Mouse (Mus musculus) activated CD4-positive, CD25-positive, alpha-beta regulatory T cell, adult 4 months (primary cell): Measurements from ENCODE around the gene Lmna. TPM values are rescaled to one million over a fixed set of nuclear protein-coding genes. Genes with fewer than 3 reads are reported as not detected.

Source experiments
- ATAC-seq: one replicate; pipeline ENCODE4 v1.8.0; 2017
- polyA plus RNA-seq, 2 experiments: library from polyadenylated mRNA; unstranded; fragments of 100-300 nt; shearing (Covaris generic); gene quantifications; one replicate each; pipeline ENCODE4 v1.2.1; 2017

The Lmna gene
- 1 to 10 TPM; 4.6 to 6.4 TPM for polyA plus RNA-seq

DNA sequence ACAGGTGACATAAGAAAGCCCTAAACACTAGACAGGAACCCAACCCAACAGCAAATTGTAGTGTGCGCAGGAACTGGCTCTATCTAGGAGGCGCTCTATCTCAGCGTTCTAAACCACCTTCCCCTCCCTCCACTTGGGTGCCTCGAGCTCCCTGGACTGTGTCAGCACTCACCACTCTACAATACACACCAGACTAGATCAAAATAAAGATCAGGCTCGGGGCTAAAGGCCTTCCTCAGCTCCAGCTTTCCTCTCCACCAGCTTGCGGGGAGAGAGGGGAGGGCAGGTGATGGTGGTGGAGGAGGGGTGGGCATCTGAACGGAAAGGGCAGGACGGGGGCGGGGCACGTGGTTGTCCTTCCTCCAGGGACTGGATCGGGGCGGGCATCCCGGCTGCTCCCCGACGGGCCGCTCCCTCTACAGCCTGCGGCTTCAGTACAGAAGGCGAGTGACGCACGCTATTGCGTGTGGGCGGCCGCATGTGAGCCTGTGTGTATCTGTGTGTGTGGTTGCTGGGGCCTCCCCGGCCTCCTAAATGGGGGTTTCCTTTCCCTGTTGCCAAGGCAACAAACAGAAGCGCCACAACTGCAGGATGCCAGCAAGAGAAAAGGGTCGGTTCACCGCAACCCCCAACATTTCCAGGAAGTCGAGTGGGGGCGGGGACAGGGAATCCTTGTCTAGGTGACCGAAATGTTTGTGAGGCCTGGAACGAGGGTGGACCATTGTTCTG, at the start of gene Lmna:
Gene Lmna, minus strand, starts transcription at position 265 of the 729 bp plus-strand sequence.
- ATAC-seq, result peak; percentile 91

DNA sequence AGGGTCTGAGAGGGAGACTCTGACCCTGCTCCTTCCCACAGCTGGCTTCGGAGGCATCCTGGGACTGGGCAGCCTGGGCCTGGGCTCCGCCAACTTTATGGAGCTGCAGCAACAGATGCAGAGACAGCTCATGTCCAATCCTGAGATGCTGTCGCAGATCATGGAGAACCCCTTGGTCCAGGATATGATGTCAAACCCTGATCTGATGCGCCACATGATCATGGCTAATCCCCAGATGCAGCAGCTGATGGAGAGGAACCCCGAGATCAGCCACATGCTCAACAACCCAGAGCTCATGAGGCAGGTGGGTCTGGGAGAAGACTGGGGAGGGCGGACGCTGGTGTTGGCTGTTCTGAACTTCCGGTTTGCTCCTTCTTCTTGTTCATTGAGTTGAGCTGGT, 46.9 kb upstream of the Lmna start:
- no peak for ATAC-seq

GRCm38 (mm10) chr3:88555731-88556130, 46.0 kb upstream of the Lmna start:
- ATAC-seq, result no peak

- no peak for ATAC-seq
These were observed 45.4 kb upstream of the Lmna start for GRCm38 (mm10) chr3:88555069-88555605.

GRCm38 (mm10) chr3:88553880-88554586, 44.3 kb upstream of the Lmna start:
- no peak for ATAC-seq

- peak; percentile 70 for ATAC-seq
These were observed 43.7 kb upstream of the Lmna start, which contains the start of gene Ubqln4 for GRCm38 (mm10) chr3:88553525-88553879. Gene Ubqln4, plus strand, starts transcription at chr3:88553758.

DNA sequence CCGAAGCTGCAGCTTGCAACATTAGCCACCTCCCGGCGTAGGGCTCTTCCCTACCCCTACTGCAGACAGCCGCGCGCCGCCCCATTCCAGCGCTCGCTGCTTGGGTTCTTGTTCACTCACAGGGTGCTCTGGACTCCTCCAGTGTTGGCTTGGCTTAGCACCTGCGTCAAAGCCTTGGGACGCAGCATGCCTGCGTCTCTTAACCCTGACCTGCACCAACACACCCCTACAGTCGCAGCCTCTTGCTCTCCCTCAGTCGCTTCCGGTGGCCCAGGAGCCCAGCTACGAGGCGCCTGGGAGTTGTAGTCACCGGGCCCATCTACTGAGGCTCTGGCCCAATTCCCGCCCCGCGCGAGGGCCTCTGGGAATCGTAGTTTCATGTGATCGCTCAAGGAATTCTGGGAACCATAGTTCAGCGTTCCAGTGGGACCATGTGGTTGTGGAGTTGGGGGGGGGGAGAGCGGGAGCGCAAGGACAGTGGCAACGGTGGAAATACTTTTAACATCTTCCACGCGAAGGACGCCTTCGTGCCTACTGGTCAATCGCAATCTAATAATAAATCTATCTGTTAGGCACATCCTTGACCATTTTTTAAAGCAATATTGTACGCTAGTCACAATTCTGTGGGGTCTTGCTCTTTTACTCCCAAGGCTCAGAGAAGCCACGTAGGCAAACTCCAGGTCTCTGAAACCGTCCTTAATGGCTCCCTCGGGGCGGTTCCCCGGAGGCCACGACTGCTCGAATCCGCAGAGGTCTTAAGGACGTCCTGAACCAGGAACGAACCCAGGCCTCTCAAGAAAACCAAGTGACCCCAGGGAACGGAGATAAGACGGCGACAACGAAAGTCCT, 43.1 kb upstream of the Lmna start, which contains the start of gene Lamtor2:
Gene Lamtor2, minus strand, starts transcription at position 399 of the 849 bp plus-strand sequence.
- peak; percentile 82 for ATAC-seq

DNA sequence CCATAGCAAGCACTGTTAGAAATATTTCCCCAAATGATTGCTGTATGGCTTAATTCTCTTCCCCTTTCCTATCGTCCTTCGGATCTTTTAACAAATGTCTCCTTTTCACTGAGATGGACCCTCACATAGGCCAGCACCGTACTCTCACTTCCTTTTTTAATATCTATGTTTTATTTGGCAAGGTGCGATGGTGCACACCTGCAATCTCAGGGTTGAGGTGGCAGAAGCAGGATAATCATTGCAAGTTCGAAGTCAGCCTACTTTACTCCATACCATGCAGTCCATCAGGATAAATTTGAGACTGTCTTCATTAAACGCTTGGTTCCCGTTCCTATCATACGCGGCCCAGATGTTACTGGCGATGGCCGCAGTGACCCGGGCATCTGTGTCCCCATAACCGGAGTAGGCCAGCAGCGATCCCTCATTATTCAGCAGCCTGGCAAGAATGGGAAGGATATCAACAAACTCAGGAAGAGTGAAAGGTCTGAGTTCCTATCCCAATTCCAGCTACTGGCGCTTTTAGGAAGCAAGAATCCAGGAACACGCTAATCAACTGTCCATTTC, 42.4 kb upstream of the Lmna start:
- ATAC-seq, result no peak

- ATAC-seq, result no peak
These were observed 41.8 kb upstream of the Lmna start for GRCm38 (mm10) chr3:88551586-88551985.

DNA sequence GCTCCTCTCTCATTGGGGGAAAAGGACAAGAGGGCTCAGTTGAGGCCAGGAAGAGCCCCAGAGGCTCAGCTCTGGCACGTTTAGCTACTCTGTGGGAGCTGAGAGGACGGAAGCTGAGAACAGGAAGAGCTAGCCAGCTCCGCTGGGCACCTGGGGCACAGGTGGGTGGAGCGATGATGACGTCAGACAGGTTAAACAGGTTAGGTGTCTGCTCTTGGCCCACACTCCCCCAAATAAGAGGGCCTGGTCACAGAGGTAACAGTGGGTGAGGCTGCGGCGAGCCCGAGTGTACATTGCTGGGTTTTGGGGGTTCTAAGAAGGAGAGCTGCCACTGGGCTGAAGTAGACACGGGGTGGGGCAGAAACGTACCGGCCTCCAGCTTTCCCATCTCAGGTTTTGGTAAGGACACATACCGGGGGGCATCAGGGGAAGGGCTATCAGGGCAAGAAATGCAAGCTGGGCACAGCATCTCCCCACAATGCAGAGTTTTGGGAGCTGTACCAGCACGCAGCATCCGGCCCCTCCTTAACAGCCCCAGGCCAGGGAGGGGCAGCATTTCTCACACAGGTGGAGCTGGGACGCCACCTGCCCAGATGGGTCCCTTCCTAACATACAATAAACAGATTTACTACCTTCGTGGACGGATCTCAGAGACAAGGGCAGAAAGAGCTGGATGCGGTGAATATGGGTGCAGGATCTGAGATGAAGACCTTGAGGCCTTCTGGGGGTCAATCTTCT, 38.6 kb upstream of the Lmna start, which contains the start of gene Rab25:
Gene Rab25, minus strand, starts transcription at position 121 of the 738 bp plus-strand sequence.
- ATAC-seq, result no peak

DNA sequence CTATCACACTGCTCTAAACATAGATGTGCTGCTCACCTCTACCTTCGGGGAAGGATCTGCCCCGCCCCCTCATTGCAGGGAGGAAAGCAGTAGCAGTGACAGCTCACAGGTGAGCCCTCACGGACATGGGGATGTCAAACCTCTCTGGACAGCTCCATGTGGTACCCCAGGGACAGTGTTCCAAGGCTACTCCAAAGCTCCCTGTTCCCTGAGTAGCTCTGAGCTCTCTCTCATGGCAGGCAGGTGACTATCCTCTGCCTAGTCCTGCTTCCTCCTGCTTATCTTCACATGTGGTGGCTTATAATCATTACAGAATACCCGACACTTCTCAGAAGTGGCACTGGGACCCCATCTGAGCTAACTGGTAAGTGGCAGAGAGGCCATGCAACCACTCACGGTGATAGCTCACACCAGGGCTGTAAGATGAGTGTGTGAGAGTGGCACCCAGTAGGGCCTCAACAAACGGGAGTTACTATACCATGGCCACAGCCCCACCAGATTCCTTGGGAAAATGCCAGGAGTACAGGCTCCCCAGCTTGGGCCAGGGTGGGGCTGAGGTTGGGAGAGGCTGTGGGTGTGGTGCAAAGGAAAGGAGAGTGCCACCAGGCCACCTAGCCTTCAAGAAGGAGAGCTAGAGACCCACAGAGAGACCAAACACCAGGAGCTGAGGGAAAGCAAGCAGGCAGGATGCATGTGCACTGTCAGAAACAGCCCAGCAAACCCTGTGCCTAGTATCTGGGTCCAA, 37.1 kb upstream of the Lmna start:
- ATAC-seq, result no peak

GRCm38 (mm10) chr3:88544955-88545591, 35.3 kb upstream of the Lmna start:
- no peak for ATAC-seq

DNA sequence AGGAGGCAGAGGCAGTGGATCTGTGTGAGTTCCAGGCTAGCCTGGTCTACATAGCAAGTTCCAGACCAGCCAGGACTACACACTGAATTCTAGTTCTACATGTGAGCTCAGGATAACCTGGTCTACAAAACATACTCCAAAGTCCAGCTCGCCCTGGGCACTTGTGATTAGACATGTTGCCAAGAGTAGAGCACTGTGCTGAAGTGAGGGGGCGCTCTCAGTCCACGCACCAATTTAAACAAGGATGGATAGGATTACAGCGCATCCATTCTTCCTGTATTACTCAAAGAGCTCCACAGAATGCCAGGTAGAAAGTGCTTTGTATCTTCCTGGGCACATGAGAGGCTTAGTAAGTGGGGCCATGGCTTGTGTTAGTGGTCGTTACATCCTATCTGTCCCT, 34.8 kb upstream of the Lmna start:
- ATAC-seq, result no peak

DNA sequence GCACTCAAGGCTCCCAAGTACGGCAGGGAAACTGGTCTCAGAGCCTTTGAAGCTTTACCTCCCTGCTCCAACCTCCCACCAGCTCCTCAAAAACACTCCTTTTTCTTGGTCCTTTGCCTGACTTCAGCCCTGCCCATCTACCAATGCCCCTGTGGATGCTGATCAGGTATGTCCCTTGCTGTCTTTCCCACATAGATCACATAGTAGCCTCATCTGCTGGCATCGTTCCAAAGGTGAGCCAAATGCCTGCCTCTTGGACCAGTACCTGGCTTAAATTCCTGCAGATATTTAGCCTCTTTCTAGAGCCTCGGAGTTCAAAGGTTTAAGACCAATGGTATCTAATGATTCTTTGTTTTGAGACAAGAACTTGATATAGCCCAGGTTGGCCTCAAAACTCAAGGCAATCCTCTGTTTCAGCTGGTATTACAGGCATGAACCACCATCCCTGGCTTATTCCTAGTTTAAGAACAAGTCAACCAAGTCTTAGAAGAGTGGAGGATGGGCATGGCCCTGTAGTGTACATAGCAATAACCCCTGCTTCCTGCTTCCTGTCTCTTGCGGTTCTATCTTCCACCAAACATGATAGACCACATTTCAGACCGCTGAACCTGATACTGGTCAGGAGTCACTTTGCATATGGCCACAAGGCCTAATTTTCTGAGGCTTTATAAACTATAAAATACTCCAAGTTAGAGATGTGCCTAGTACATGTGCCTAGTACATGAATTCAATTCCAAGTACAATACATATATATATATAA, 34.1 kb upstream of the Lmna start:
- peak; percentile 46 for ATAC-seq

DNA sequence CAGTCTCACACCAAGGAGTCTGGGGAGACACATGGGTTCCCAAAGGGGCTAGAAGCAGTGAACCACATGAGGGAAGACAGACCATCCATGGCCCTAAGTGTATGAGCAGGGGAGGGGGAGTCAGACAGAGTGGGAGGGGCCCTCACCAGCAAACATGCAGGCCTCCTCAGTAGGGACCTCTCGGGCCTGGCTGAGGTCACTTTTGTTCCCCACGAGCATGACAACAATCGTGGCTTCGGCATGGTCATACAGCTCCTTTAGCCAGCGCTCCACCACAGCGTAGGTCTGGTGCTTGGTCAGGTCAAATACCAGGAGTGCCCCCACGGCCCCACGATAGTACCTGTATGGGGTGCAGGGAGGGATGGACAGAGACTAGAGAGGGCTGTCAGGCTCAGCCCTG, 33.4 kb upstream of the Lmna start:
- no peak for ATAC-seq

- ATAC-seq, result no peak
These were observed 32.7 kb upstream of the Lmna start for GRCm38 (mm10) chr3:88542486-88542885.

DNA sequence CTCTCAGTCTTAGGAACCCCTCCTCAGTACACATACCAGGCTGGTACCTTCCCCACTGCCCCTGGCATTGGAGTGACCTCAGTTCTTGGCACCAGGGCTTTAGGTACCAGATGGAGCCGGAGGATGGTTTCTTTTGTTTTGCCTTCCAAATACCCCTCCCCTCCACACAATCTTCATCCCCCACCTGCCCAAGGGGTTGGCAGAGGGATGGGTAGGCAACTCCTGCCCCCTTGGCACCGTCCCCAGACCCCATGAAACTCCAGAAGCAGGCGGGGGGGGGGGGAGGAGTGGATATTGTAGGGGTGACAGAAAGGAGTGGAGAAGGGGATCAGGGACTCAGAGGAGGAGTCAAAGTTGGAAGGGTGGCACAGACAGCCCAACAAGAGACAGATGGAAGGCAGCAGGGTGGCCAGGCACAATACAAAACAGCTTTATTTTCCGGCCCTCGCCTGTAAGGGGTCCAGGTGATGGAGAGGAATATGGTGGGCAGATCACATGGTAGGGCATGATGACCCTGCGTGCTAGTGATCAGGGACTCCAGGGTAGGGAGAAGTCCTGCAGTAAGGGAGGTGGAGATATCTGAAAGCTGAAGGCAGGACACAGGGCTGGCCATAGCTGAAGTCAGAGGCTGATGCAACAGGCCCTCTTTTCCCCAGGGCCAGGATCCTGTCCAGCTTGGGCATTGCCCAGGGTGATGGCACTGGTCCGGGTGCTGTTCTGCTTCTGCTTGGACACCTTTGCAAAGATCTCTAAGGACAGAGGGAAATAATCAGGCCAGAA, 32.1 kb upstream of the Lmna start:
- no peak for ATAC-seq

DNA sequence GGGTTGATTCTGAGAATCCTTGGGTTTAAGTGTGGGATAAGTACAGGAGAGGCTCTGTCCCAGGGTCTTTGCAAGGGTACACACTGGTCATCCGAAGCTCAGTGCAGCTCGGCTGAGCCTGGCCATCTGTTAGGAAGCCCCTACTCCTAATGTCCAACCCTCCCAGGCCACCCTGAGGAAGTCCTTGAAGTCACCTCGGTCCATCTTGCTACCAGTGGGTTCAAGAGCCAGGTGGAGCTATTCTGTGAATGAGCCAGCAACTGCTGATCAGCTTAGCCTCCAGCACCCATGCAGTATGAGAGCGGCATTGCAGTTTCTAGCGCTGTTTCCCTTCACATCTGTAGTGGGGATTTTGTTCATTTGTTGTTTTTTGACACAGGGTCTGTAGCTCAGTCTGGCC, 30.3 kb upstream of the Lmna start:
- no peak for ATAC-seq

DNA sequence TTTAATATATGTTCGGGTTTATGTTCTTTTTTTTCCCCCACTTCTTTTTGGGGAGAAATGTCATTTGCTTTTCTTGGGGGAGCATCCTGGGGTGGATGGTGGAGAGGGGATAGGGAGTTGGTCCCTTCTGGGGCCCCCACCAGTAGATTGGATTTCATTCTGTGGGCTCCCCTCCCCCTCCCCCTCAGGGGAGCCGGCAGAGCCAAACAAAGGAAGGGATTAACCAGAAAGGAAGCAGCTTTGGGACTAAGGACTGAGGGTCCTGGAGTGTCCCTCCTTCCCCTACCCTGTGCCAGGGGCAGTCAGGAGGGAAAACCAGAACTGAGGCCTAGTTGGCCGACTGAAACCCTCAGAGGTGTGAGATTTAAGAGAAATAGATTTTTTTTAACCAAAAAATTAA, 29.6 kb upstream of the Lmna start:
- ATAC-seq, result no peak
